Mouse (Mus musculus): ENCODE results near the gene Lrguk. TPM values are rescaled to one million over a fixed set of nuclear protein-coding genes. Genes with fewer than 3 reads are reported as not detected.

The Lrguk gene
- total and polyA plus RNA-seq, 3 experiments = 0.12 to 1.6 TPM; not detected in 1

GRCm38 (mm10) chr6:34034577-34035461, 5.6 kb downstream of the Lrguk start:
- Histone ChIP-seq H3K36me3 (ENCODE audit: control insufficient read depth in 1 of 2, insufficient read depth in 2 of 2, low read length in 2 of 2) (peaks cover 0 to 17% of the 10 kb centered on the region in 2 experiments; a peak in 2 of 4 replicates), H3K79me2 (ENCODE audit: control insufficient read depth, insufficient read depth, low read length, poor library complexity) (no peaks in the 10 kb centered on the region), H3K27ac (ENCODE audit: control insufficient read depth, low read depth, low read length) (peak overlapping the region; percentile 61), H3K4me1 (ENCODE audit: control insufficient read depth in 1 of 2, insufficient read depth in 2 of 2, low read length in 2 of 2) (peaks cover 7 to 19% of the 10 kb centered on the region in 2 experiments), H3K9ac (ENCODE audit: control insufficient read depth, low read depth, low read length, poor library complexity, severe bottlenecking) (peak overlapping the region; percentile 58), H3K27me3 (ENCODE audit: control insufficient read depth in 1 of 2, insufficient read depth in 2 of 2, low read length in 2 of 2) (no peaks in the 10 kb centered on the region), H3K9me3 (replicated peaks; ENCODE audit: insufficient read depth, low read length) (no peaks in the 10 kb centered on the region), H3K4me3 (ENCODE audit: control insufficient read depth in 1 of 2, insufficient read depth in 1 of 2, low read depth in 2 of 2, low read length in 2 of 2) (peak overlapping the region; percentile 32 to 47)
- DNase-seq (ENCODE audit: low read depth, low spot score) = peak; percentile 67
- TF ChIP-seq USF1 (IDR thresholded peaks at IDR 0.05; ENCODE audit: low read depth, low read length) (peak; percentile 61), GABPA (IDR thresholded peaks at IDR 0.05; ENCODE audit: low read depth, low read length) (no peak), GATA1 (IDR thresholded peaks at IDR 0.05; ENCODE audit: low read depth, low read length) (peak; percentile 59), MAFK (IDR thresholded peaks at IDR 0.05; ENCODE audit: borderline replicate concordance, low read depth, low read length) (no peak), RCOR1 (IDR thresholded peaks at IDR 0.05; ENCODE audit: low read depth, low read length) (peak; percentile 52; the same call in 1 of the 2 replicates), NRF1 (IDR thresholded peaks at IDR 0.05; ENCODE audit: insufficient read depth, low read depth, low read length, poor library complexity, severe bottlenecking) (no peak), USF2 (IDR thresholded peaks at IDR 0.05; ENCODE audit: borderline replicate concordance in 1 of 2, insufficient read depth in 1 of 2, low read depth in 1 of 2, low read length in 2 of 2) (no peak), ZKSCAN1 (IDR thresholded peaks at IDR 0.05; ENCODE audit: low read depth, low read length) (no peak), POLR2AphosphoS2 (IDR thresholded peaks at IDR 0.05; ENCODE audit: low read length) (no peak), RAD21 (IDR thresholded peaks at IDR 0.05; ENCODE audit: low read depth, low read length) (no peak), SMC3 (IDR thresholded peaks at IDR 0.05; ENCODE audit: low read depth, low read length) (no peak), TCF12 (IDR thresholded peaks at IDR 0.05; ENCODE audit: low read depth, low read length) (peak; percentile 51; the same call in 1 of the 2 replicates), MYB (IDR thresholded peaks at IDR 0.05; ENCODE audit: low read depth, low read length) (no peak), ZMIZ1 (IDR thresholded peaks at IDR 0.05; ENCODE audit: low read depth, low read length) (no peak), SIN3A (IDR thresholded peaks at IDR 0.05; ENCODE audit: low read length) (no peak), ETS1 (IDR thresholded peaks at IDR 0.05; ENCODE audit: low read depth, low read length) (peak; percentile 55; the same call in 1 of the 2 replicates), TBP (IDR thresholded peaks at IDR 0.05; ENCODE audit: low read depth, low read length) (no peak), POLR2A (IDR thresholded peaks at IDR 0.05; ENCODE audit: control insufficient read depth in 1 of 2, insufficient read depth in 1 of 2, low read depth in 1 of 2, low read length in 2 of 2, poor library complexity in 1 of 2) (peak in 1 of 2 experiments; percentile 40; a peak in 1 of 4 replicates), E2F4 (IDR thresholded peaks at IDR 0.05; ENCODE audit: borderline replicate concordance, low read depth, low read length) (no peak), CHD1 (IDR thresholded peaks at IDR 0.05; ENCODE audit: low read depth, low read length) (no peak), EP300 (IDR thresholded peaks at IDR 0.05; ENCODE audit: low read depth in 1 of 2, low read length in 2 of 2) (peak; percentile 19 to 22; a peak in 1 of 4 replicates), MEF2A (IDR thresholded peaks at IDR 0.05; ENCODE audit: extremely low read depth, insufficient replicate concordance, low read depth, low read length, poor library complexity, severe bottlenecking) (no peak), JUND (IDR thresholded peaks at IDR 0.05; ENCODE audit: low read depth, low read length) (no peak), TAL1 (IDR thresholded peaks at IDR 0.05; ENCODE audit: low read length) (peak; percentile 13; the same call in 1 of the 2 replicates), MXI1 (IDR thresholded peaks at IDR 0.05; ENCODE audit: low read depth, low read length) (no peak)
